Mouse (Mus musculus) kidney, adult 2 months (tissue): ENCODE measurements around the gene Dkkl1. TPM values are rescaled to one million over a fixed set of nuclear protein-coding genes. Genes with fewer than 3 reads are reported as not detected.

Experiments
- DNase-seq: peaks from one replicate; pipeline ENCODE4 v3.0.0; 2021
- H3K27ac ChIP-seq: fragments of 200-500 bp; 2 replicates; pipeline ENCODE4 v1.5.1; 2012; ENCODE audit warnings: low read depth, low read length, control low read depth, inconsistent platforms; ENCODE audit not compliant: insufficient read depth
- H3K27me3 ChIP-seq: fragments of 200-500 bp; replicated peaks from 2 replicates; pipeline ENCODE4 v1.6.1; 2012; ENCODE audit warnings: mild to moderate bottlenecking, moderate library complexity, low read length, inconsistent platforms; ENCODE audit not compliant: control insufficient read depth, insufficient read depth
- H3K36me3 ChIP-seq: fragments of 200-500 bp; 2 replicates; pipeline ENCODE4 v1.6.1; 2012; ENCODE audit warnings: mild to moderate bottlenecking, moderate library complexity, low read length, inconsistent platforms; ENCODE audit not compliant: control insufficient read depth, insufficient read depth
- H3K4me1 ChIP-seq: fragments of 200-500 bp; 2 replicates; pipeline ENCODE4 v1.6.1; 2011; ENCODE audit warnings: low read length; ENCODE audit not compliant: control insufficient read depth, insufficient read depth
- H3K4me3 ChIP-seq: fragments of 200-500 bp; 2 replicates; pipeline ENCODE4 v1.5.1; 2011; ENCODE audit warnings: mild to moderate bottlenecking, low read depth, low read length, control low read depth; ENCODE audit not compliant: insufficient read depth
- CTCF ChIP-seq: fragments of 200-500 bp; conservative IDR thresholded peaks from 2 replicates; pipeline ENCODE4 v1.5.1; 2011; ENCODE audit warnings: low read depth, mild to moderate bottlenecking, control low read depth, low read length, moderate library complexity, mixed read lengths; ENCODE audit not compliant: insufficient read depth, insufficient read length
- POLR2A ChIP-seq: fragments of 200-500 bp; IDR thresholded peaks from one replicate; pipeline ENCODE4 v1.6.1; 2011; ENCODE audit warnings: low read depth, low read length, control low read depth
- WGBS: fragments of 180-500 bp; shearing (Covaris S2); methylation state at CpG from one replicate; pipeline ENCODE4 v1.1.7; 2018; 5-methylcytosine and 5-hydroxymethylcytosine counted together
- polyA plus RNA-seq: library from polyadenylated mRNA; depleted of rRNA; stranded (reverse); fragments of >200 nt; gene quantifications from 2 replicates; pipeline ENCODE4 v1.2.3, GENCODE M21; 2012

Gene Dkkl1
- polyA plus RNA-seq, 1 experiment: 0.39 TPM

GRCm38 (mm10) chr7:45212356-45212755 lies 409 bp upstream of the Dkkl1 start:
- H3K27me3 ChIP-seq: 0 out of 2 replicates have a peak, but pooled peaks cover 2% of the 10 kb centered on the region
- H3K4me1 ChIP-seq: no peaks in the 10 kb centered on the region
- WGBS: 74% methylated on average over 7 of the region's 7 CpGs
- H3K4me3 ChIP-seq: no peak overlapping the region
- H3K36me3 ChIP-seq: no peaks in the 10 kb centered on the region
- no peak overlapping the region for H3K27ac ChIP-seq
- DNase-seq: no peak
- TF ChIP-seq POLR2A (no peak), CTCF (no peak)

- H3K27me3 ChIP-seq: 0 out of 2 replicates have a peak, but pooled peaks cover 2% of the 10 kb centered on the region
- DNase-seq: no peak
- H3K4me3 ChIP-seq: no peak overlapping the region
- 71% methylated on average over 10 of the region's 10 CpGs for WGBS
- H3K4me1 ChIP-seq: no peaks in the 10 kb centered on the region
- TF ChIP-seq POLR2A: no peak
- no peak overlapping the region for H3K27ac ChIP-seq
- H3K36me3 ChIP-seq: no peaks in the 10 kb centered on the region
Observed at GRCm38 (mm10) chr7:45211070-45211469, 877 bp downstream of the Dkkl1 start.

- Histone ChIP-seq H3K27me3 (0 out of 2 replicates have a peak, but pooled peaks cover 2% of the 10 kb centered on the region), H3K4me3 (no peak overlapping the region), H3K36me3 (no peaks in the 10 kb centered on the region), H3K4me1 (no peaks in the 10 kb centered on the region), H3K27ac (no peak overlapping the region)
- no peak for DNase-seq
- WGBS: 83% methylated on average over 6 of the region's 6 CpGs
- TF ChIP-seq CTCF: no peak
- TF ChIP-seq POLR2A: no peak
Observed at GRCm38 (mm10) chr7:45208260-45208659, 3.7 kb downstream of the Dkkl1 start.

GRCm38 (mm10) chr7:45204380-45205143 lies 7.4 kb downstream of the Dkkl1 start, which contains the start of gene Ccdc155:
TSS of gene Ccdc155 (minus strand) at chr7:45204892.
- H3K4me3 ChIP-seq: peak within 1 kb of the TSS; percentile 32
- 7% methylated on average over 44 of the region's 44 CpGs for WGBS
- H3K4me1 ChIP-seq: no peaks in the 10 kb centered on the region
- TF ChIP-seq CTCF (no peak), POLR2A (no peak)
- peak; percentile 92 for DNase-seq
- no peaks in the 10 kb centered on the region for H3K36me3 ChIP-seq
- no peak within 1 kb of the TSS for H3K27ac ChIP-seq
- H3K27me3 ChIP-seq: no peaks in the 10 kb centered on the region

- no peaks in the 10 kb centered on the region for H3K36me3 ChIP-seq
- TF ChIP-seq POLR2A: no peak
- no peak for TF ChIP-seq CTCF
- WGBS: 64% methylated on average over 10 of the region's 10 CpGs
- DNase-seq: no peak
- no peak overlapping the region for H3K27ac ChIP-seq
- no peaks in the 10 kb centered on the region for H3K4me1 ChIP-seq
- H3K4me3 ChIP-seq: no peak overlapping the region
- no peaks in the 10 kb centered on the region for H3K27me3 ChIP-seq
Observed at GRCm38 (mm10) chr7:45202654-45203053, 9.3 kb downstream of the Dkkl1 start.

- Histone ChIP-seq H3K27me3 (no peaks in the 10 kb centered on the region), H3K36me3 (no peaks in the 10 kb centered on the region), H3K4me1 (no peaks in the 10 kb centered on the region), H3K4me3 (no peak overlapping the region), H3K27ac (no peak overlapping the region)
- WGBS: 78% methylated on average over 11 of the region's 11 CpGs
- TF ChIP-seq POLR2A (no peak), CTCF (no peak)
- DNase-seq: no peak
Observed at GRCm38 (mm10) chr7:45198961-45199360, 13.0 kb downstream of the Dkkl1 start.

GRCm38 (mm10) chr7:45198435-45198834 lies 13.5 kb downstream of the Dkkl1 start:
- Histone ChIP-seq H3K36me3 (no peaks in the 10 kb centered on the region), H3K27ac (no peak overlapping the region), H3K27me3 (no peaks in the 10 kb centered on the region), H3K4me3 (no peak overlapping the region), H3K4me1 (no peaks in the 10 kb centered on the region)
- DNase-seq: peak; percentile 84
- TF ChIP-seq CTCF (peak; percentile 95), POLR2A (no peak)
- WGBS: 10% methylated on average over 5 of the region's 5 CpGs
